Mouse (Mus musculus) thymus, adult 2 months (tissue): ENCODE measurements around the gene Srrd. TPM values are rescaled to one million over a fixed set of nuclear protein-coding genes. Genes with fewer than 3 reads are reported as not detected.

ENCODE experiments used
- DNase-seq: peaks from one replicate; pipeline ENCODE4 v3.0.0; 2021
- H3K27ac ChIP-seq: fragments of 200-500 bp; 2 replicates; pipeline ENCODE4 v1.5.1; 2012; ENCODE audit warnings: low read length, control low read depth; ENCODE audit not compliant: control insufficient read depth, insufficient read depth
- H3K27me3 ChIP-seq: fragments of 200-500 bp; 2 replicates; pipeline ENCODE4 v1.6.1; 2012; ENCODE audit warnings: mild to moderate bottlenecking, low read length, moderate library complexity, mixed read lengths; ENCODE audit not compliant: control insufficient read depth, insufficient read depth
- H3K36me3 ChIP-seq: fragments of 200-500 bp; 2 replicates; pipeline ENCODE4 v1.6.1; 2012; ENCODE audit warnings: mild to moderate bottlenecking, low read length, moderate library complexity; ENCODE audit not compliant: control insufficient read depth, insufficient read depth
- H3K4me1 ChIP-seq: fragments of 200-500 bp; replicated peaks from 2 replicates; pipeline ENCODE4 v1.6.1; 2012; ENCODE audit warnings: low read length; ENCODE audit not compliant: control insufficient read depth, insufficient read depth
- H3K4me3 ChIP-seq: fragments of 200-500 bp; 2 replicates; pipeline ENCODE4 v1.5.1; 2012; ENCODE audit warnings: mild to moderate bottlenecking, low read length, control low read depth, moderate library complexity; ENCODE audit not compliant: control insufficient read depth, insufficient read depth
- CTCF ChIP-seq: fragments of 200-500 bp; IDR thresholded peaks from 2 replicates; pipeline ENCODE4 v1.5.1; 2012; ENCODE audit warnings: mild to moderate bottlenecking, control low read depth, low read length, moderate library complexity, borderline replicate concordance; ENCODE audit not compliant: control insufficient read depth, poor library complexity, insufficient read depth; ENCODE audit errors: extremely low read depth
- POLR2A ChIP-seq: fragments of 200-500 bp; IDR thresholded peaks from 2 replicates; pipeline ENCODE4 v1.6.1; 2012; ENCODE audit warnings: mild to moderate bottlenecking, low read length, control low read depth, moderate library complexity; ENCODE audit not compliant: control insufficient read depth, poor library complexity, insufficient read depth; ENCODE audit errors: extremely low read depth
- WGBS: fragments of 180-500 bp; shearing (Covaris S2); methylation state at CpG from one replicate; pipeline ENCODE4 v1.1.7; 2018; 5-methylcytosine and 5-hydroxymethylcytosine counted together
- polyA plus RNA-seq: library from polyadenylated mRNA; depleted of rRNA; stranded (reverse); fragments of >200 nt; gene quantifications from 2 replicates; pipeline ENCODE4 v1.2.3, GENCODE M21; 2012

The Srrd gene
- polyA plus RNA-seq, 1 experiment, result 64.4 TPM

DNA sequence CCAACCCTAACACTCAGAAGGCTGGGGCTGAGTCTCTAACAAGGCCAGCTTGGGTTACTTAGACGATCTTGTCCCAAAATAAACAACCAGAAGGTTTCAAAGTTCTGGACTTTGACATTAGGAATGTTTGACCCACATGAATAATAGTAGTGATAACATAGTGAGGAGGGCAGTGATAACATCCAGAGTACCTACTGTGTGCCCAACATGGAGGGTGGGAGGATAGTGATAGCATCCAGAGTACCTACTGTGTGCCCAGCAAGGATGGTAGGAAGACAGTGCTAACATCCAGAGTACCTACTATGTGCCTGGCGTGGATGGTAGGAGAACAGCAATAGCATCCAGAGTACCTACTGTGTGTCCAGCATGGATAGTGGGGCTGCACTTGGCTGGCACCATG is 49.0 kb downstream of the Srrd start:
- 85% methylated on average over 2 of the region's 2 CpGs for WGBS
- Histone ChIP-seq H3K36me3 (no peaks in the 10 kb centered on the region), H3K4me3 (no peak overlapping the region), H3K27me3 (no peaks in the 10 kb centered on the region), H3K4me1 (peaks cover 46% of the 10 kb centered on the region), H3K27ac (no peak overlapping the region)
- DNase-seq, result no peak
- no peak for TF ChIP-seq POLR2A
- no peak for TF ChIP-seq CTCF

DNA sequence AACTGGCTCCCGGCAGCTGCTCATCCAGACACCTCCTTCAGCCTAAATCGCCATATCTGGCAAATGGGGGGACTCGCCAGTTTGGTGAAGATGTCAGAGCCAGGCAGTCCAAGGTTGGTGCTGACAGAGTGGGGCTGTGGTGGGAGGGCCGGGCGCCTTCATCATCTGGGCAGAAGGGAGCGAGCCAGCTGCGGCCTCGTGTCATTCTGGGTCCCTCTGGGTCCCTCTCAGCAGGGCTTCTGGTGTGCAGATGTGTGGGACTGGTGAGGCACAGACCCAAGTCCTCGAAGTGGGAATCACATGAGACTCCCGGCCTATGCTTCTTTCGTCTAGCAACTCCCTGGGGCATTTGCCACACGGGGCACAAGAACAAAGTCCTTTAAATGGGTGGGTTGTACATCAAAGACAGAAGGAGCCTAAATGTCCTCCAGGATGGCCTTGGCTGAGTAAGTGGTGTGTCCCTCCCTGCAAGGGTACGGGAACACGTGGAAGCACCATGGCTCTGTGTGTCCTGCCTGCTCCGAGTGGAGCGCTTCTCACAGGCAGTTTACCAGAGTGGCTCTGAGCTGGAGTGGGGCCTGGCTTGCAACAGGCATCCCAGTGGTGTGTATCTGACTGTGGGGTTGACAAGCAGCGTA is 50.4 kb downstream of the Srrd start:
- Histone ChIP-seq H3K27ac (no peak overlapping the region), H3K36me3 (no peaks in the 10 kb centered on the region), H3K4me3 (no peak overlapping the region), H3K27me3 (no peaks in the 10 kb centered on the region), H3K4me1 (peaks cover 45% of the 10 kb centered on the region)
- TF ChIP-seq CTCF (no peak), POLR2A (no peak)
- no peak for DNase-seq
- WGBS, result 92% methylated on average over 17 of the region's 17 CpGs

DNA sequence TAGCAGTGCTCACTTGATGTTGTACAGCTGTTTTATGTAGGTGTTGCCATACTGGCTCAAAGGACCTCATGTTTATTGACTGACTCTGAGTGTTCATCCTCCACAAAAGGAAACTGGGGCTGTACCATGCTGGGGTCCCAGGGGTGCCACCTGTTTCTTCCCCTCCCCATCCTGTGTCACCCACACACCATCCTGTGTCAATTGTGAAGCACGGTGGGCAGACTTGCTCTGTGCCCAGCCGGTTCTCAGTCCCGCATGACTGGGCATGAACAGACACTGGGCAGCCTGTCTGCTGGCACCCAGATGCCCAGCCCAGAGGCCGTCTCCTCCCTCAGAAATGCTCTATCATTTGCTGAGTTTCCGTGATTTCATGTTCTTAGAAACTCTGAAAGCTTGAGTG is 51.0 kb downstream of the Srrd start:
- 57% methylated on average over 5 of the region's 5 CpGs for WGBS
- H3K27ac ChIP-seq, result no peak overlapping the region
- no peaks in the 10 kb centered on the region for H3K36me3 ChIP-seq
- TF ChIP-seq CTCF (no peak), POLR2A (no peak)
- no peaks in the 10 kb centered on the region for H3K27me3 ChIP-seq
- DNase-seq, result peak; percentile 46
- H3K4me3 ChIP-seq, result no peak overlapping the region
- H3K4me1 ChIP-seq, result peaks cover 45% of the 10 kb centered on the region

DNA sequence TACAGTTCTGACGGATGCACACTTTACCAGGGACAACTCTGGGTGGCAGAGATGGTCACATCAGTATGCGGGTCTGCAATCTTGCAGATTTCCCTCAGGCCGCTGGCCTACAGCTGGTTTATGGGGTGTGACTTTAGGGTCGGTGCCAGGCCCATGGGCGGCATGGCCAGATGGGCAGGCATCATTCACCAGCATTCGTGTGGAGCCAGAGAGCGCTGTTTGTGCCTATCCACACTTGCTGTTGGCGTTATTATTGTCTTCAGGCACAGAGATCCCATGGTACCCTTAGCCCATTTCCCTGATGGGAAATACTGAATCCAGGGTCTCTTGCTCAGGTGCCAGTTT is 52.3 kb downstream of the Srrd start:
- no peak for DNase-seq
- H3K27me3 ChIP-seq, result no peaks in the 10 kb centered on the region
- H3K36me3 ChIP-seq, result no peaks in the 10 kb centered on the region
- no peak overlapping the region for H3K4me3 ChIP-seq
- TF ChIP-seq CTCF (no peak), POLR2A (no peak)
- WGBS, result 96% methylated on average over 8 of the region's 8 CpGs
- peaks cover 45% of the 10 kb centered on the region for H3K4me1 ChIP-seq
- no peak overlapping the region for H3K27ac ChIP-seq

DNA sequence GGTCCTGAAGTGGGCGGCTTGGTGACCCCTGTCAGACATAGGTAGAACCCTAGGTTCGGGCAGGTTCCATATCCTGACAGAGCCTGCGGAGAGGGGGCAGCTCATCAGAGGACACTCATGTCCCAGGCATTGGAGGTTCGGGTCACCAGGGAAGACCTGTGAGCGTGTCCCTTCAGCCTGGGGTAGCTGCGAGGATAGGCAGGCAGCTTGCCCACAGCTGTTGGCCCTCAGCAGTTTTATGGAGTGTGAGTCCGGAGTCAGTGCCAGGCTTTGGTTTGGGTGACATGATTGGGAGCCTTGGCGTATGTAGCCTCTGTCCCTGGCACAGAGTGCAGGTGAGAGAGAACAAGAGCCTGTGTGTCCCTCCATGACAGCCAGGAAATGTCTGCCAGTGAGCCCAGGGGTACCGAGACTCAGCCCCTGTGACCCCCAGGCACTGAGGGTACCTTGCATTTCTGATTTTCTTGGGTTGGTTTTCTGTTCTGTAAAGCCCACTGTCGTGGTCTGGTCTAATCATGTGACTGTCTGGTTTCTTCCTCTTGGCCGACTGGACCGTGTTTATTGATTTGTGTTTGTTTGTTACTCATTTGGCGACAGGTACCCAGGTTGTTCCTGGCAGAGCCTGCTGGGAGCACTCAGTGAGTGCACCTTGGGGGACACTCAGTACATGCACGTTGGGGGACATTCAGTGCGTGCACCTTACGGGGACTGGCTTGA is 52.9 kb downstream of the Srrd start:
- no peak for TF ChIP-seq POLR2A
- TF ChIP-seq CTCF, result no peak

DNA sequence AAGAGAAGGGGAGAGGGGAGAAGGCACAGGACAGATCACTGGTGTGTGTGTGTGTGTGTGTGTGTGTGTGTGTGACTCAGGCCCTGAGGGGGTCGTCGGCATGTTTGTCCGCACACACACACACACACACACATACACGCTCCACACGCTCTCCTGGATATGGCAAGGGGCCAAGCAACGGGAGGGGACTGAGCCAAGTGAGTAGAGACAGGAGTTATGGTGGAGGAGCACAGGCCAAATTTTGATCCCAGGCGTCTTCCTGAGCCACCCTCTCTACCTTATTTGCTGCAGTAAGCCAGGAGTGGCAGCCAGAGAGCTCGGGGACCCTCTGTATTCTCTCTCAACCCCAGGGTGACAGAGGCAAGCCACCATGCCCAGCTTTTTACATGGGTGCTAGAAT is 53.6 kb downstream of the Srrd start:
- Histone ChIP-seq H3K36me3 (no peaks in the 10 kb centered on the region), H3K27me3 (no peaks in the 10 kb centered on the region), H3K4me1 (peaks cover 58% of the 10 kb centered on the region), H3K27ac (no peak overlapping the region), H3K4me3 (no peak overlapping the region)
- TF ChIP-seq POLR2A, result no peak
- no peak for TF ChIP-seq CTCF
- WGBS, result 89% methylated on average over 8 of the region's 8 CpGs
- DNase-seq, result no peak

More for the DNA sequence above, 52.9 kb downstream of the Srrd start:
- 89% methylated on average over 16 of the region's 16 CpGs for WGBS
- Histone ChIP-seq H3K36me3 (no peaks in the 10 kb centered on the region), H3K4me1 (peaks cover 50% of the 10 kb centered on the region), H3K4me3 (no peak overlapping the region), H3K27me3 (no peaks in the 10 kb centered on the region), H3K27ac (no peak overlapping the region)
- DNase-seq, result no peak
